Mouse (Mus musculus) c-Kit-positive CD71-negative TER-119-negative erythroid progenitor cells, embryonic 14.5 days (primary cell): ENCODE results near the gene Mrpl20.
"Not testable (repeated sequence)": the region's sequence is repeated elsewhere in the genome, so short reads cannot be mapped to it uniquely, and the experiment has no call there.

Experiments used
- DNase-seq: peaks from one replicate; pipeline ENCODE4 v3.0.0-alpha.2; 2013; ENCODE audit warnings: low read depth

Mrpl20 gene

DNA sequence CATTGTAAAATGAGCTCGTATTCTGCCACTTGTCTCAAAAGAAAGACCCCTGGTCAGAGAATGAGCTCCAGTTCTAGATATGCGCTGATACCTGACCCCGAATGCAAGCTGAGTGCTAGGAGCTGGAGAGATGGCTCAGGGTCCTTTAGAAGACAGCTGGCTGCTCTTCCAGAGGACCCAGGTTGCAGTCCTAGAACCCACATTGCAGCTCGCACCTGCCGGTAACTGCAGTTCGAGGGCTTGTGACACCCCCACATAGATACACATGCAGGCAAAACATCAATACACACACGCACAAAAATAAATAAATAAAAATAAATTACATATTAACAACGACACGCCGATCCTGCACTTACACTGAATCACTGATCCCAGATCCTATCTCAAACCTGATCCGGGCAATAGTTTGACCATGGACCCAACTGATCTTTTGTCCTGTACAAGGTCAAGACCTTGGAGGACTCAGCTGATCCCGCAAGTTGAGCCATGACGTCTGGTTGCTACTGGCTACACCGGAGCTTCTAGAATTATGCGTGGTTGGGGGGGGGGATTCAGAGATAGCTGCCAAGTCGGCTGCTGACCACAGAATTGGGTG is 19.1 kb upstream of the Mrpl20 start:
- no peak for DNase-seq

DNA sequence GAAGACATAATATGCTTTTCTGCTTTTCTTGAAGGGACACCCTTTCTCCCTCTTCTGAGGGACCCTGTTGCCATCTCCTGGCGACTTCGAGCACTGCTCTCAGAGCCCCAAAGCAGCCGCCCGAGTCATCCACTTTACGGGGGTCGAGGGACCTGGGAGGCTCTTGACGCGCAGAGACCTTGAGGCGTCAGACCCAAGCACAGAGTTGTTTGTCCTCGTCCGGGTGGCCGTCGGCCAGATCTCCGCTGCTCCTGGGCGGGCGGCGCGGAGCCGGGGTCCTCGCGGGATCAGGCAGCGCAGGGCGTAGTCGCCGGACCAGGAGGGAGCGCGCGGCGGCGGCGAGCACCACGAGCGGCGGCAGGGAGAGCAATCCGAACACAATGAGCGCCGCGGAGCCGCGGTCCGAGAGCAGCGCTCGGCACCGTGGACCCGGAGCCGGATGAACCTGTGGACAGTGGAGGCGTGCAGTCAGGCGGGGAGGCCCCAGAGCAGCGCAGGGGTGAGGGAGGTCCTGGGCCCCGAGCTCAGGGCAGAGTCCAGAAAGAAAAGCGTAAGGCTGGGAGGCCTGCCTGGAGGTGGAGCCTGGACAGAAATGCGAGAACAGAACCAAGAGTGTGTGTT is 18.5 kb upstream of the Mrpl20 start:
- peak; percentile 62 for DNase-seq

DNA sequence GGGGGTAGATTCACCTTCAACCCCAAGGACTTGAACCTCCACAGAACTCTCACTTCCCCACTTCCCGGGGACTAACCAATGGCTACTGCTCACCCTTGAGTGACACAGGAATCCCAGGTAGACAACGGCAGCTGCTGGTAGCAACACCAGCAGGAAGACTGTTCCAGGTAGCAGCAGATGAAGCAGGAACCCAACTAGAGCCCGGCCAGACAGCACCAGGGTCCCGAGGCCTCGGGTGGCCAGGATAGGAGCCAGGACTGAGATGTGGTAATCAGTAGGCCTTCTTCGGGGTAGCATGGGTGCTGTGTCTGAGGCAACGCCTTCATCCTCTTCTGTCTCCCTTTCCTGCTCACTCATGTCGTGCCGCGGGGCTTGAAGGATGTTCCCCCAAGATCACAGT is 17.4 kb upstream of the Mrpl20 start:
- DNase-seq: no peak

DNA sequence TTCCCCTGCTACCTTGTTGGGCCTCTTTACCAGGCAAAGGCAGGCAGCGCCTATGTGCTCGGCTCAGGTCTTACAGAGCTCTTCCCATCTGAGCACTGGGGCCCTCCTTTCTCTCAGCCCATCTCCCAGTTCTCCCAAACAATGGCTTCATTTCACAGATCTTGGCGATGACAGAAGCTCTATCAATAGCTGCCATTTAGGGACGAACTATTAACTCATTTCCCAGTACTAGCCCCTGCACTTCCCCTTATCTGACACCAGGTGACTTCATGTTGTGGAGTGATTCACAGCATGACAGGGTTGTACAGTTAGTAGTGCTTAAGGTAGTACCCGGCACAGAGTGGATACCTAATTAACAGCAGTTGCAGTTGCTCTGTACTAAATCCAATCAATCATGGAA is 16.9 kb upstream of the Mrpl20 start, which contains the start of gene Tmem88b:
Gene Tmem88b (minus strand): TSS at position 56 of the 400 bp plus-strand sequence.
- no peak for DNase-seq

DNA sequence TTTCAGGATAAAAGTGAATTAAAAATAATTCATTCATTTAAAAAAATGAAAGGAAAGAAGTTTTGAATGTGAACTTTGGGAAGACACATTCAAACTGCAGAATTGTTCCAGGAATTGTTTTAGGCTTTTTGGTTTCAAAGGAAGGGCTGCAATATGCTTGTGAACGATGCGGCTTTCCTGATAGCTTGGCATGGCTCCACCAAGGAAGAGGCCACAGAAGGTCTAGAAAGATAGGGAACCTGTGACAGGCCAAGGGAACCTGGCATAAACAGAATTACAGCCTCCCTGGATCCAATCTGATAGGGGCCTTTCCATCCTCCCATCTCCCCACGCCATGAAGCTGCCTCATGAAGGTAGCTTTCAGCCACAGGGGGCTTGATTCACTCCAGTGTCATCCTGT is 14.4 kb upstream of the Mrpl20 start:
- DNase-seq: no peak

DNA sequence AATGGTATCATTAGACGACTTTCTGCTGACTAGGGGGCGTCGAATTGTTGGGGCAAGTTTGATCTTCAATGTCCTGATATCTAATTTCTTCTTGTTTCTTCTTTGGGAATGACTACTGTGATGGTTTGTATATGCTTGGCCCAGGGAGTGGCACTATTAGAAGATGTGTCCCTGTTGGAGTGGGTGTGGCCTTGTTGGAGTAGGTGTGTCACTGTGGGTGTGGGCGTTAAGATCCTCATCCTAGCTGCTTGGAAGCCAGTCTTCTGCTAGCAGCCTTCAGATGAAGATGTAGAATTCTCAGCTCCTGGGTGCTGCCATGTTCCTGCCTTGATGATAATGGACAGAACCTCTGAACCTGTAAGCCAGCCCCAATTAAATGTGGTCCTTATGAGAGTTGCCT is 13.8 kb upstream of the Mrpl20 start:
- DNase-seq: not testable (repeated sequence)

DNA sequence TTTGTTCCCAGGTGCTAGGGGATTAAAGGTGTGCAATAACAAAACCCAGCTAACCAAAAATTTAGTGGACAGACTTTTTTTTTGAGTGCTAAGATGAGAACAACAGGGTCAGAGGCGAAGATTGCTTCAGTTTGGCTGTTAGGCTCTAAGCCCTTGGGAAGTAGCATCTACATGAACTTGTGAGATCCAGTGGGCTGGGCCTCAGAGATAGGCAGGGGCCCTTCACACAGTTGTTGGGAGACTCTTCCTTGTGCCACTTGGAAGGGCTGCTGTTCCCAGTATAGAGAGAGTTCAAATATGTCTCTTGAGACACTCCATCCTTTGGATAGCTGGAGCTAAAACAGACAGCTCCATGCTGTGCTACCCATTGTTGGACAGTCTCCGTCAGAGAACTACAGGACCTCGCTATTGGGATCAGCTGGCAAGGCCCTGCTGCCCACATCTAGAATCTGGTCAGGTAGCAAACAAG is 12.6 kb upstream of the Mrpl20 start, which contains the start of gene Ankrd65:
Gene Ankrd65 (plus strand): TSS at position 419 of the 469 bp plus-strand sequence.
- no peak for DNase-seq

DNA sequence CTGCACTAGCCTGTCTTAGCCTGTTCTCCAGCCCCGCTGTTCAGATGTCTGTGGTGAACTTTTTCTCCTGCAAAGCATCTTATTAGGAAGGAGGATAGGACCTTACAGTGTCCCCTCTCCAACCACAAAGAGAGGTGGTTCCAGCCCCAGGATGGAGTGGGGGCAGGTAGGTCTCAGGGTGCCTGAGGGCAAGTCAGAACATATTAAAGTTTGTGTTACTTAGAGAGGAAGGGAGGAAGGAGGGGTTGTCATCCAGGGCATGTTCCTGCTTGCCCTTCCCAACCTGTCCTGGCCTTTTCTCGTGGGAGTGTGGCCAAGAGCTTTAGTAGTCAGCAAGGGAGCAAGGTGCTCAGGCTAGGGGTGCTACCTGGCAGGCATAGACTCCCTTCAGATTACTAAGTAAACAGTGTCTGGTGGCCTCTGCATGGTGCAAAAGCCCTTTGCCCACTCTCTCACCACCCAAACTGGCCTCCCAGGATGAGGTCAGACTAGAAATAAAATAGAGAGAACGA is 12.0 kb upstream of the Mrpl20 start:
- DNase-seq: no peak

DNA sequence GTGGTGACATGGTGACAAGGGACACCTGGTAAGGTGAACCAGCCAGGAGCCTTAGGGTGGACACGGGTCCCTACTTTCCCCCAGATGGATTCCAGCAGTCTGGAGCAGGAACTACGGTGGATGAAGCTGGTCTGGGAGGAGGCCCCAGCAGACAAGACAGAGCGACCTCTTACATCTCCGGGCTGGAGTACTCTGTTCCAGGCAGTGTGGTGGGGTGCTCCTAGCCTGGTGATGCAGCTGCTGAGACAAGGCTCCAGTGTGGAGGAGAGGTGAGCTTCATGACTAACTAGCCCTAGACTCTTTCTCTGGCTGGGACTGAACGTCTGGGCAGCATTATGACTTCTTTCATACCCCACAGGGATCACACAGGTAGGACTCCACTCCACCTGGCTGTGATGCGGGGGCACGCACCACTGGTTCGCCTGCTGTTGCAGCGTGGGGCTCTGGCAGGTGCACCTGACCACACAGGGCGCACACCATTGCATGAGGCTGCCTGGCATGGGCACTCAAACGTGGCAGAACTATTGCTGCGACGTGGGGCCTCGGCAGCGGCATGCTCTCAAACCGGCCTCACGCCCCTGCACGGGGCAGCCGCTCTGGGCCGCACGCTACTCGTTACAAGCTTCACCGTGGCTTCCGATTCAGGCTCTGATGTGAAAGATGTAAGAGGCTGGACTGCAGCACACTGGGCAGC is 11.3 kb upstream of the Mrpl20 start:
- DNase-seq: no peak

DNA sequence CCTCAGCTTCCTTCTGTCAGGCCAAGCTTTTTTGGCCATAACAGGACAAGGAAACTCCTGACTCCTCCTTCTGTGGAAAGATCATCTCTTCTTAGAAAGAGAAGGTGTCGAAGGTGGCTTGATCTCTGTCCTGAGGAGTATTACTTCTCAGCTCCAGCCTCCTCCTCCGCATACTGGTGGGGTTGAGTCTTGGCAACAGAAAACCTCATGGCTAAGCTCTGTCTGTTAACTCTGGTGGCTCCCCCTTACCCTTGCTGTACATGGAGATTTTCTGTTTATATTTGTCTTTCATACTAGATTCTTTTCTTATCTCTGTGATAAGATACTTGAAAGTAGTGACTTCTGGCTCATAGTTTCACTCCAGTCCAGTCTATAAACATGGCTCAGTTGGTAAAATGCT is 8.9 kb upstream of the Mrpl20 start:
- no peak for DNase-seq

DNA sequence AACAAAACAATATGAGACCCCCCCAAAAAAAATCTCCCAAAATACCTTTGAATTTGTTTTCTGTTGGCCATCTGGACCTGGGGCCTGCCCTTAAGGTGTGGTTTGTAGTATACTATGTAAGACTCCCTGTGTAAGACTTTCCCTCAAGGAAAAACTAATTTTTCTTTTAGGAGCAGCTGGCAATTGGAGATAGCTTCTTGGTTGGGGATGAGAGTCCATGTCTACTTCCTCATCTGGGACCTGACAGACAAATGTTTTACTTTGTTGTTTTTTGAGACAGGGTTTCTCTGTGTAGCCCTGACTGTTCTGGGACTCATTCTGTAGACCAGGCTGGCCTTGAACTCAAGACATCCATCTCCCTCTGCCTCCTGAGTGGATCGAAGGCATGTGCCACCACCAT is 603 bp upstream of the Mrpl20 start:
- no peak for DNase-seq

DNA sequence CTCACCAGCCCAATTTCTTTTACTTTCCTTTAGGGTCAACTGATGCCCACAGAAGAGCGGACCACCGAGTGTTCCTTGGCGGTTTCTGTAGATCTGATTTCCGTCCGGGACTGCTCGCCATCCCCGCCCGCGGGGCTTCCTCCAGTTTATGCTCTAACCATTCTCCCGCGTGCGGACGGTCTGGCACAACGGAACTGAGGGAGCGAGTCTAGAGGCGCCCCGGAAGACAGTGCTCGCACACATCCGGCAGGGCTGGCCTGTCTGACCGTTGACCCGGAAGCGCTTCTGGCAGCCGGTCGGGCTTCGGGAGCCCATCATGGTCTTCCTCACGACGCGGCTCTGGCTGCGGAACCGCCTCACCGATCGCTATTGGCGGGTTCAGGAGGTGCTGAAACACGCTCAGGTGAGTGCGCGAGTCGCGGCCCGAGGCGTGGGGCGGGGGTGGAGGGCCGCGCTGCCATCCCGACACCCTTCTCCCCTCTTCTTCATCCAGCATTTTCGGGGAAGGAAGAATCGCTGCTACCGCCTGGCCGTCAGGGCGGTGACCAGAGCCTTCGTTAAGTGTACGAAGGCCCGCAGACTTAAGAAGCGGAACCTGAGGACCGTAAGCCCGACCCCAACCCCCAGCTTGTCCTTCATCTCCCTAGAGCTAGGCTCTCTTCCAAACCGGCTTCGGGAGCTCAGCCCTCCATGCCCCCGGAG is 813 bp downstream of the Mrpl20 start:
- peak; percentile 93 for DNase-seq

DNA sequence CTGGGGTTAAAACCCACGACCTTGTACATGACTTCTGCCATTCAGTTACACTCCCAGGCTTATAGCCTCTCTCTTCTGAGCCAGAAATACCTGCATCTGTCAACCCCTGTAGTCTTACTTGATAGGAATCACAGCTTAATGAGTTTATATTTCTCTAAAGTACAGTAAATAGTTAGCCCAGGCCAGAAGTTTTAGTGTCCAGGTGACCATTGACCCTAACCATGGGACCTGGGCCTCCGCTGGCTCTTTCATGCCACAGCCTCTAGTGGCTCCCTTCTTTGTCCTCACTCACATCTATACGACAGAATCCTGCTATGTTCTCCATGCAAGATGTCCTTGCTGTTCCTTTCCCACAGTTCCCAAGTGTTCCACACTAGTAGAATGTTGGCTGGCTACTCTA is 5.2 kb downstream of the Mrpl20 start:
- DNase-seq: no peak

DNA sequence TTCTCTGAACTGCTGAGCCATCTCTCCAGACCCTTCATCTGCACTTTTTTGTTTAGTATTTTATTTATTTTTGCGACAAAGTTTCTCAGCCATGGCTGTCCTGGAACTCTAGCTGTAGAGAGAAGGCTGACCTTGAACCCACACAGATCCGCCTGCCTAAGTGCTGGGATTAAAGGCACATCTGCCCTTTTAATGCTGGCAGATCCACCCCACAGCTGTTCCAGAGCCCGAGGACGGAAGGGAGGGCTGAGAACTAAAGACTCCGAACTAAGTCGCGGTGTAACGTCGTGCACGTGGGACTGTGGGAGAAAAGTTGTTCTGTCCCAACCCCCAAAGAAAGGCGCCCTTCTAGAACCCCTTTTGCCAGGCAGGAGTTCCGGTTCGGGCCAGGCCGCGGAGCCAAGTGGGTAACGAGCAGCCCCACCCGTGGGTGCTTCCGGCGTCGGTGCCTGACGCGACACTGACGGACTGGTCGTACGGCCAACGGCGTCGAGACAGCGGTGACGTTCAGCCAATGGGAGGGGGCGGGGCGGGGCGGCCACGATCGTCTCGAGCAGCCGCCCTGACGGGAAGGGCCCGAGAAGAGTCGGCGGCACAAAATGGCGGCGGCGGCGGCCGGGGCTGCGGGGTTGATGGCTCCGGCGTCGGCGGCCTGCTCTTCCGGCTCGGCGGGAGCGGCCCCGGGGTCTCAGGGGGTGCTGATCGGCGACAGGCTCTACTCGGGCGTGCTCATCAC is 9.4 kb downstream of the Mrpl20 start, which contains the start of gene Ccnl2:
Gene Ccnl2 (plus strand): TSS at position 561 of the 736 bp plus-strand sequence.
- peak; percentile 94 for DNase-seq

DNA sequence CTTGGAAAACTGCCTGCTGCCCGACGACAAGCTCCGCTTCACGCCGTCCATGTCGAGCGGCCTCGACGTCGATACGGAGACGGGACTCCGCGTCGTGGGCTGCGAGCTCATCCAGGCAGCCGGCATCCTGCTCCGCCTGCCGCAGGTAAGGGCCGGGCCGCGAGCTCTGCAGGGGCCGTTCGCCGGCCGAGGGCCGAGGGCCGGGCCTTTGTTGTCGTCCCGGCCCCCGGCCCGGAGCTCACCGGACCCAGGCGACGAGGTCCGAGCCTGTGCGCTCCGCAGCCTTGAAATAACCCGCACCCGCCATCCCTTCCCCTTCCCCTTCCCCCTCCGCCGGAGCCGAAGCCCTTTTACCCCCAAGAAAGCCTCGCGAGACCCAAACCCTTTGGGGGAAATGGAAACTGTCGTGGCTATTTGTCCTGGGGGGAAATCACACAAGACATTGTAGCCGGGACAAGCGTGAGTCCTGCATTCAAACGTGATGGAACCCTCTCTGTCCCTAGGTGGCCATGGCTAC is 10.0 kb downstream of the Mrpl20 start:
- DNase-seq: no peak

DNA sequence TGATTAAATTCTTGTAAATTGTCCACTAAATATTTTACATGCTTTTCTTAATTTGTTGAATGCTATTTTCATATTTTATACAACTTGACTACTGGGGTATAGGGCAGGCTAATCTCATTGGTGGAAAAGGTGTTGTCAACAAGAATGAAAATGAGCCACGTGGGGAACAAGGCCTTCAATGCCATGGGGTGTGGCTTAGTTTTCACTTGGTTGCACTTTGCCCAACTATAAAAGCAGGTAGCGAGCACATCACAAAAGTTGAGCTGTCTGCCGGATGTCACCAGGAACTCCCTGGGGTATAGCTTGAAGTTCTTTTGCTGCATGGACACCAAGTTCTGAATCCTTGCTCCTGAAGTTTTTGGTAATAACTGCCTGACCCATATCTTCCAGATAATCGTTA is 14.9 kb downstream of the Mrpl20 start:
- DNase-seq: no peak

DNA sequence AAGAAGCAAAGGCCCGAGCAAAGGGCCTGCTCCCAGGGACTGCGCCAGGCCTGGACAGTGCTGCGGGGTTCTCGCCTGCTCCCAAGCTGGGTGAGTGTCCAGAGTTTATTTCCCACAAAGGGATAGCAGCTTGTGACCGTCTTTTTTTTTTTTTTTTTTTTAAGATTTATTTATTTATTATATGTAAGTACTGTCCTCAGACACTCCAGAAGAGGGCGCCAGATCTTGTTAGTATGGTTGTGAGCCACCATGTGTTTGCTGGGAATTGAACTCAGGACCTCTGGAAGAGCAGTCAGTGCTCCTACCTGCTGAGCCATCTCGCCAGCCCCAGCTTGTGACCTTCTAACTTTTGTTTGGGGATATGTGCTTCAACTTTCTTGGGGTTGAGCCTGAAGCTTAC is 18.3 kb downstream of the Mrpl20 start:
- DNase-seq: no peak

DNA sequence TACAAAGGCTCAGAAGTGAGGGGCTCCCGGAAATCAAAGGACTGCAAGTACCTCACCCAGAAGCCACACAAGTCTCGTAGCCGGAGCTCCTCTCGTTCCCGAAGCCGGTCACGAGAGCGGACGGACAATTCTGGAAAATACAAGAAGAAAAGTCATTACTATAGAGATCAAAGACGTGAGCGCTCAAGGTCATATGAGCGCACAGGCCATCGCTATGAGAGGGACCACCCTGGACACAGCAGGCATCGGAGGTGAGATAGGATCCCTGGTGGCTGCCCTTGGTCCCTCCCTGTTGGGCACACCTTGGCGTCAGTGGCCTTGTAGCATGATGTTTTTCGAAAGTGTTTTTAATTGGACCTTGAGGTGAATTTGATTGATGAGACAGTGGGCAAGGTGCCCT is 20.8 kb downstream of the Mrpl20 start:
- no peak for DNase-seq

DNA sequence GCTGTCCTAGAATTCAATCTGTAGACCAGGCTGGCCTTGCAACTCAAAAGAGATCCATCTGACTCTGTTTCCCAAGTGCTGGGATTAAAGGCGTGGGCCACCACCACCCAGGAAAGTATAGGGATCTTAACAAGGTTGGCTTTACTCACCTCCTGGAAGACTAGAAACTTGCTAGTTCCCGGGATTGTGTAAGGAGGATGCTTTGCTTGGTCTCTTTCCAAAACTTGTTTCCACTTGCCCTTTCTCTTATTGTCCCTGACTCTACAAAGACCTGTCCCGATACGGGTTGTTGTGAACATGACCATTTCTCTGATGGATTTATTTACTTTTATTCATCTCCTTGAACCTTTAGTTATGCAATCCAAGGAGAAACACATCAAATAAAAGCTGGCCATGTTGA is 27.2 kb downstream of the Mrpl20 start:
- DNase-seq: no peak

DNA sequence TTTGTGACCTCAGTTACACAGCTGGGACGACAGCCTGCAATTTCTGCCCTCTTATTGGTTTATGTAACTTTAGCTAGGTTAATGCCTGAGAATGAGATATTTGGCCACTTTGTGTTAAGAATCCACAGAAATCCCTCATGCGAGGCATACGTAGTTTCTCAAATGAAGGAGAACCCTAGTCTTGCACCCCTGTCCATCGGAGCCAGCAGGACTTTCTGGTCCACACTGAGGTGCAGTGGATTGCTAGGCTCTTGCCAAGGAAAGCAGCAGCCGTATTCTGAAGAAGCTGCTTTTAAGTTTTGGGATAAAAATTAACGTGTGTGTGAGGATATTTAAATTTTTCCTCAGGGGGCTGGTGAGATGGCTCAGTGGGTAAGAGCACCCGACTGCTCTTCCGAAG is 27.9 kb downstream of the Mrpl20 start:
- DNase-seq: no peak

DNA sequence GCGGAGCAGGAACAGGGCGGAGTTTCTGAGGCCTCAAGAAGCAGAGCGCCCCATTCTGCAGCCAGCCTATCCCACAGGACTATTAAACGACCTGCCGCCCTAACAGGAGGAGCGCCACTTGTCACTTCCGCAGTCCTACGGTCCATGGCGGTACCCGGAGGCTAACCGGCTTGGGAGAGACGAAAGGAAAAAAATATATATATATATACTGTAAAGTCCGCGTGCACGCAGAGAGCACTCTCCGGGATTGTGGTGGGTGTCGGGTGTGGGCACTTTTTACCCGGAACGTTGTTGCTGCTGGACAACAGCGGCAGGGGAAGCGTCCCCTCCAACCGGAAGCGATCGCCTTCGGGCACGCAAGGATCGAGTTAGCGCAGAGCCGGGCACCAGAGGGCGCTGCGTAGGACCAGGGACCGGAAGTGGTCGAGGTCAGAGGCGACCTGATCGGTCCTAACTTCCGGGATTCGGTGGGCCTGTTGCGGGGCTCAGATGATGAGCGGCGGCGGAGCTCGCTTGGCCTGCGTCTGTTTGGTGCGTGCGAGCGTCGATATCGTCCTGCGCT is 28.6 kb downstream of the Mrpl20 start, which contains the start of gene Aurkaip1:
Gene Aurkaip1 (plus strand): TSS at position 68 of the 562 bp plus-strand sequence.
- peak; percentile 92 for DNase-seq
